Mouse (Mus musculus) liver, embryonic 14.5 days (tissue): Measurements from ENCODE around the gene Slc1a6. TPM values are rescaled to one million over a fixed set of nuclear protein-coding genes. Genes with fewer than 3 reads are reported as not detected.

Experiments
- ATAC-seq: fragments of 200-750 bp; cut with Nextera tagmentation; 2 replicates; pipeline ENCODE4 v1.8.0; 2017; ENCODE audit warnings: moderate number of reproducible peaks, mild to moderate bottlenecking, moderate library complexity; ENCODE audit not compliant: insufficient read depth
- DNase-seq, 3 experiments: peaks; one replicate each; pipeline ENCODE4 v3.0.0-alpha.2; 2012 to 2013; ENCODE audit warnings: low read depth in 3 of 3, low spot score in 3 of 3
- H3K27ac ChIP-seq: fragments of 300-500 bp; sonication (generic); 2 replicates; pipeline ENCODE4 v1.5.1; 2014; ENCODE audit warnings: moderate library complexity, mild to moderate bottlenecking, control low read depth, inconsistent platforms
- H3K27me3 ChIP-seq: fragments of 300-500 bp; sonication (generic); 2 replicates; pipeline ENCODE4 v1.6.1; 2014; ENCODE audit warnings: mild to moderate bottlenecking, low read length, moderate library complexity; ENCODE audit not compliant: control insufficient read depth, insufficient read depth
- H3K36me3 ChIP-seq: fragments of 300-500 bp; sonication (generic); replicated peaks from 2 replicates; pipeline ENCODE4 v1.6.1; 2014; ENCODE audit warnings: low read depth; ENCODE audit not compliant: control insufficient read depth, insufficient read depth
- H3K4me1 ChIP-seq, 2 experiments: fragments of 200-500 bp in 1 of 2; fragments of 300-500 bp in 1 of 2; sonication (generic) in 1 of 2; replicated peaks; 2 replicates each; pipeline ENCODE4 v1.6.1; 2012 to 2014; ENCODE audit warnings: antibody characterized with exemption in 1 of 2, inconsistent platforms in 1 of 2, low read length in 1 of 2; ENCODE audit not compliant: control insufficient read depth in 2 of 2, insufficient read depth in 2 of 2
- H3K4me2 ChIP-seq: fragments of 300-500 bp; sonication (generic); 2 replicates; pipeline ENCODE4 v1.6.1; 2014; ENCODE audit warnings: low read depth, mild to moderate bottlenecking, control low read depth, moderate library complexity
- H3K4me3 ChIP-seq, 2 experiments: fragments of 200-500 bp in 1 of 2; fragments of 300-500 bp in 1 of 2; sonication (generic) in 1 of 2; 2 replicates each; pipeline ENCODE4 v1.5.1; 2012 to 2014; ENCODE audit warnings: low read depth in 2 of 2, low read length in 2 of 2, mild to moderate bottlenecking in 2 of 2, control low read depth in 1 of 2, inconsistent platforms in 1 of 2, moderate library complexity in 1 of 2; ENCODE audit not compliant: insufficient read depth in 1 of 2
- H3K9ac ChIP-seq: fragments of 300-500 bp; sonication (generic); replicated peaks from 2 replicates; pipeline ENCODE4 v1.6.1; 2014; ENCODE audit warnings: mild to moderate bottlenecking, control low read depth, moderate library complexity
- H3K9me3 ChIP-seq: fragments of 300-500 bp; sonication (generic); 2 replicates; pipeline ENCODE4 v1.6.1; 2016; ENCODE audit warnings: low read length, mixed read lengths; ENCODE audit not compliant: control insufficient read depth
- CTCF ChIP-seq: IDR thresholded peaks from 2 replicates; pipeline ENCODE4 v1.5.1; 2016; ENCODE audit warnings: antibody characterized with exemption, low read depth, control low read depth
- EP300 ChIP-seq: IDR thresholded peaks from 2 replicates; pipeline ENCODE4 v1.6.1; 2016; ENCODE audit warnings: antibody characterized with exemption, low read depth
- WGBS: fragments of 180-500 bp; shearing (Covaris S2); extraction: QIAGEN DNeasy Blood & Tissue Kit; methylation state at CpG from one replicate; pipeline ENCODE4 v1.1.7; 2014; ENCODE audit not compliant: insufficient replicate concordance; 5-methylcytosine and 5-hydroxymethylcytosine counted together
- polyA plus RNA-seq, 2 experiments: library from polyadenylated mRNA; depleted of rRNA in 1 of 2; stranded (reverse) in 1 of 2; unstranded in 1 of 2; fragments of >200 nt; fragmentation: Nextera tagmentation in 1 of 2; extraction: Ambion mirVana in 1 of 2; gene quantifications; 2 replicates each; pipeline versions ENCODE4 v1.2.1 to v1.2.3; 2012 to 2014

Gene Slc1a6
- polyA plus RNA-seq, 2 experiments, result 0.06 to 0.21 TPM

- 59% methylated on average over 13 of the region's 13 CpGs for WGBS
Measured at GRCm38 (mm10) chr10:78748161-78748560, 32.1 kb upstream of the Slc1a6 start.

DNA sequence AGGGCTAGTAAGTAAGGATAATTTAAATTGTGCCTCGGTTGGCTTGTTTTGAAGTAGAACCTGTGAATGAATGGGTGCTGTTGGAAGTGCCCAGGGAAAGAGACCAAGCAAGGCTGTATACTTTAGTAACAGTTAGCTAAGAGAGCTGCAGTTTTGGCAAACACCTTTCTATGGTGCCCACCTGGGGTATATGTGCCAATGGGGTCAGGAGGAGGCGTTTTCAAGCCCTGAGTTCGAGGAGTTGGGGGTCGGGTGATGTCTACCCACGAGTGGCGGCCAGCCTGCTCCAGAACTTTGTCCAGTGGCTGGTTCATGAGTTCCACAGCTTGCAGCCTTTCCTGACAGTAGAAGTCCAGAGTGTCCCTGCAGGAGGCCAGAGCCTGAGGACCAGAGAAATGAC is 31.4 kb upstream of the Slc1a6 start:
- Histone ChIP-seq H3K27me3 (peaks cover 12% of the 10 kb centered on the region), H3K4me3 (no peak overlapping the region), H3K9me3 (no peaks in the 10 kb centered on the region), H3K4me1 (no peaks in the 10 kb centered on the region; a peak in 1 of 4 replicates), H3K27ac (no peak overlapping the region), H3K9ac (no peak overlapping the region), H3K4me2 (no peak overlapping the region), H3K36me3 (no peaks in the 10 kb centered on the region)
- WGBS, result 63% methylated on average over 6 of the region's 6 CpGs
- DNase-seq (no peak), ATAC-seq (no peak)
- TF ChIP-seq EP300 (no peak), CTCF (no peak)

More at GRCm38 (mm10) chr10:78748161-78748560, 32.1 kb upstream of the Slc1a6 start:
- no peak for TF ChIP-seq CTCF
- no peak for TF ChIP-seq EP300
- no peak overlapping the region for H3K27ac ChIP-seq
- no peaks in the 10 kb centered on the region; a peak in 1 of 4 replicates for H3K4me1 ChIP-seq
- H3K9ac ChIP-seq, result no peak overlapping the region
- no peak overlapping the region for H3K4me3 ChIP-seq
- no peak overlapping the region for H3K4me2 ChIP-seq
- DNase-seq, result no peak
- peaks cover 12% of the 10 kb centered on the region for H3K27me3 ChIP-seq
- H3K9me3 ChIP-seq, result no peaks in the 10 kb centered on the region
- no peaks in the 10 kb centered on the region for H3K36me3 ChIP-seq
- ATAC-seq, result no peak

DNA sequence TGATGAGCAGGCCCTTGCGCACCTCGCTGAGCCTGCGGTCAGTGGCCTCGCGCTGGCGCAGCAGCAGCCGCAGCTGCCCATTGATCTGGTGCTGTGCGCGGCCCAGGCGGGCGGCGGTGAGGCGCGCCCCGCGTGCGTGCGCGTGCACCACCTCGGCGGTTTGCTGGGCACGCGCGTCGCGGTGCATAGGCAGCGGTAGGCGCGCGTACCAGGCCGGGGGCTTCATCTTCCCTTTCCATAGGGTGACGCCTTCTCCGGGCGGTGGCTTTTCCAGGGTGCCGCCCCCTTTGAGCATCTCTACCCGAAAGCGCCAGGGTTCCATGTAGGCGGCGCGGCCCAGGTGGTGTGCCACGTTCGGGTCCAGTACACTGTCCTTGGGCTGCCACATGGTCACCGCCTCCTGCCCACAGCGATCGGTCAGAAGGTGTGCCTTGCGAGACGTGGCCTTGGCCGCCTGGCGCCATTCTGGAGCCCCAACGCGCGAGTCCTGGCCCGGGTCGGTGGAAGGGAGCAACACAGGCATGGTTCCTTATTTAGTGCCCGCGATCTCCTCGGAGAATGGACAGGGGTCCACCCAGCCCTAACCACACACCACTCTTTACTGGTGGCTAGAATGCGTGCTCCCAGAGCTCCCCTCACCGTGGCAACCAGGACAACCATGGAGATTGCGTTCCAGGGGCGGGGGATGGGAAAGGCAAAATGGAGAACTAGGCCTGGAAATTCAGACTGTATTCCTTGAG is 27.7 kb upstream of the Slc1a6 start, which contains the start of gene Ccdc105:
Gene Ccdc105, minus strand, starts transcription at position 614 of the 740 bp plus-strand sequence.
- Histone ChIP-seq H3K36me3 (no peaks in the 10 kb centered on the region), H3K27me3 (peaks cover 12% of the 10 kb centered on the region), H3K9me3 (no peaks in the 10 kb centered on the region), H3K4me2 (peak within 1 kb of the TSS; percentile 40), H3K4me1 (no peaks in the 10 kb centered on the region; a peak in 1 of 4 replicates), H3K9ac (no peak within 1 kb of the TSS), H3K27ac (no peak within 1 kb of the TSS), H3K4me3 (peak within 1 kb of the TSS; percentile 9 to 48; a peak in 3 of 4 replicates)
- 2% methylated on average over 44 of the region's 61 CpGs for WGBS
- TF ChIP-seq EP300 (no peak), CTCF (no peak)
- ATAC-seq, result peak; percentile 31; the same call in 1 of the 2 replicates
- no peak for DNase-seq

- DNase-seq, result peak in 1 of 3 experiments; percentile 6
- Histone ChIP-seq H3K4me1 (no peaks in the 10 kb centered on the region; a peak in 1 of 4 replicates), H3K27ac (no peak overlapping the region), H3K9me3 (no peaks in the 10 kb centered on the region), H3K4me3 (no peak overlapping the region), H3K9ac (no peak overlapping the region), H3K36me3 (no peaks in the 10 kb centered on the region), H3K27me3 (peaks cover 12% of the 10 kb centered on the region), H3K4me2 (no peak overlapping the region)
- 35% methylated on average over 6 of the region's 6 CpGs for WGBS
- TF ChIP-seq CTCF (peak; percentile 69), EP300 (no peak)
- no peak for ATAC-seq
Measured at GRCm38 (mm10) chr10:78756021-78756420, 24.3 kb upstream of the Slc1a6 start.

DNA sequence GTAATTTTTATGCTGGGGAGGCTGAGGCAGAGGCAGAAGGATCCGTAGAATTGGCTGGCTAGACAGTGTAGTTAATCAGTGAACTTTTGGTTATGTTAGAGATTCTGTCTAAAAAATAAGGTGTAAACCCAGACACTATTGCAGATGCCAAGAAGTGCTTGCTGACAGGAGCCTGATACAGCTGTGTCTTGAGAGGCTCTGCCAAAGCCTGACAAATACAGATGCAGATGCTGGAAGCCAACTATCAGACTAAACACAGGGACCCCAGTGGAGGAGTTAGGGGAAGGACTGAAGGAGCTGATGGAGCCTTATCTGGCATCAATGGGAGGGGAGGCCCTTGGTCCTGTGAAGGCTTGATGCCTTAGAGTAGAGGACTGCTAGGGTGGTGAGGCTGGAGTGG is 14.7 kb upstream of the Slc1a6 start:
- ATAC-seq (no peak), DNase-seq (no peak)
- H3K4me2 ChIP-seq, result no peak overlapping the region
- H3K27me3 ChIP-seq, result no peaks in the 10 kb centered on the region
- H3K9ac ChIP-seq, result no peak overlapping the region
- no peaks in the 10 kb centered on the region for H3K9me3 ChIP-seq
- no peak overlapping the region for H3K4me3 ChIP-seq
- H3K4me1 ChIP-seq, result no peaks in the 10 kb centered on the region
- 44% methylated on average over 1 of the region's 1 CpGs for WGBS
- TF ChIP-seq EP300, result no peak
- TF ChIP-seq CTCF, result no peak
- no peak overlapping the region for H3K27ac ChIP-seq
- H3K36me3 ChIP-seq, result no peaks in the 10 kb centered on the region
